Mouse (Mus musculus) kidney, postnatal 14 days (tissue): ENCODE results near the gene Prdm15.

Experiments used
- DNase-seq: peaks from one replicate; pipeline ENCODE4 v3.0.0; 2022; ENCODE audit warnings: mixed read lengths

The Prdm15 gene

GRCm38 (mm10) chr16:97851741-97852319 lies at the start of gene Prdm15:
Gene Prdm15 (minus strand): TSS chr16:97851850.
- DNase-seq: peak; percentile 92

GRCm38 (mm10) chr16:97897346-97898024 lies 45.8 kb upstream of the Prdm15 start:
- peak; percentile 77 for DNase-seq

- DNase-seq: no peak
Measured at GRCm38 (mm10) chr16:97887762-97888161, 36.1 kb upstream of the Prdm15 start.

- no peak for DNase-seq
Measured at GRCm38 (mm10) chr16:97883696-97884095, 32.0 kb upstream of the Prdm15 start.

GRCm38 (mm10) chr16:97882891-97883290 lies 31.2 kb upstream of the Prdm15 start:
- DNase-seq: peak; percentile 14

GRCm38 (mm10) chr16:97879134-97879533 lies 27.5 kb upstream of the Prdm15 start:
- peak; percentile 66 for DNase-seq

- no peak for DNase-seq
Measured at GRCm38 (mm10) chr16:97877502-97877901, 25.9 kb upstream of the Prdm15 start.

GRCm38 (mm10) chr16:97875101-97875500 lies 23.5 kb upstream of the Prdm15 start:
- no peak for DNase-seq

GRCm38 (mm10) chr16:97874376-97874775 lies 22.7 kb upstream of the Prdm15 start:
- no peak for DNase-seq

GRCm38 (mm10) chr16:97872657-97873056 lies 21.0 kb upstream of the Prdm15 start:
- peak; percentile 37 for DNase-seq

GRCm38 (mm10) chr16:97869193-97870102 lies 17.8 kb upstream of the Prdm15 start:
- no peak for DNase-seq

GRCm38 (mm10) chr16:97863932-97864467 lies 12.3 kb upstream of the Prdm15 start:
- no peak for DNase-seq

GRCm38 (mm10) chr16:97856050-97856449 lies 4.4 kb upstream of the Prdm15 start:
- no peak for DNase-seq

GRCm38 (mm10) chr16:97851061-97851740 lies 449 bp downstream of the Prdm15 start:
- peak; percentile 94 for DNase-seq

GRCm38 (mm10) chr16:97850667-97851060 lies 986 bp downstream of the Prdm15 start:
- no peak for DNase-seq

GRCm38 (mm10) chr16:97848832-97849231 lies 2.8 kb downstream of the Prdm15 start:
- DNase-seq: no peak

GRCm38 (mm10) chr16:97844967-97845937 lies 6.4 kb downstream of the Prdm15 start:
- no peak for DNase-seq

- no peak for DNase-seq
Measured at GRCm38 (mm10) chr16:97832154-97832553, 19.5 kb downstream of the Prdm15 start.

GRCm38 (mm10) chr16:97828207-97828606 lies 23.4 kb downstream of the Prdm15 start:
- no peak for DNase-seq

GRCm38 (mm10) chr16:97823311-97824007 lies 28.2 kb downstream of the Prdm15 start:
- DNase-seq: no peak

GRCm38 (mm10) chr16:97819532-97819931 lies 32.1 kb downstream of the Prdm15 start:
- DNase-seq: no peak
